Mouse (Mus musculus): ENCODE results near the gene Nkx2-3.

Nkx2-3 gene

DNA sequence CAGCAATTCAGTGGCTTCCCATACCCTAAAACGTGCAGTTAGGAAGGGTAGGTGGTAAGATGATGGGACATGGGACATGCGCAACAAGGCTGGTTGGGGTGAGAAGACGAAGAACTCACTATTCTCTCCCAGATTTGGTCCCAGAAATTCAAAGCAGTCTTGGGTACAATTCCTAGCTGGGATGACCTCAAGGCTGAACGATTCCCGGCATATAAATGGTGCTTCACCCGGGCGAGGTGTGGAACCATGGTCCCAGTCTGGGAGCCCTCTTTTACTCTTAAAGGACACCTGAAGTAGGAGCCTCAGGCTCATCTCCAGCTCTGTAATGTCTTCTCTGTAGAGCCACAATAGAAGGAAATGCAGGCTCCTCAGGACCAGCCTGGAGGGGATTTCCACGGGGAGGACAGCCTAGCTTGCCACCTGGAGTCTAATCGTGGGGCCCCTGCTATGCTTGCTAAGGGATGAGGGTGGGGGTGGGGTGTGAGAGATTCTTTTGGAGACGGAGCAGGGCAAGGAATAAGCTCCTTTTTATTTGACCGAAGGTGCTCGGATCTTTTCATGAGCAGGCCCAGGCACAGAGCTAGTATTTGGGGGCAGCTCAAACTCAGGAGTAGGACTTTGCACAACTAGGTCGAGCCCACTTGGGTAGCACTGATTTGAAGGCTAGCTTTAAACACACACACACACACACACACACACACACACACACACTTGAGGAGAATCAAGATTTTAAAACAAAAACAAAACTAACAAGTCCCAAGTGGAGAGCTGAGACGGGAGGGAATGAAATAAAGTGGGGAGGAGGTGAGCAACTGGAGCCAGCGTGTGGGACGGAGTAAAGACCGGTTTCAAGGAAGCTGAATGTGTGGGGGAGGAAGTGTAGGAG is 6.2 kb upstream of the Nkx2-3 start:
- DNase-seq (ENCODE audit: low read depth, low spot score): no peak

GRCm38 (mm10) chr19:43606552-43607530 is 5.3 kb upstream of the Nkx2-3 start:
- no peak for DNase-seq (ENCODE audit: low read depth, low spot score)

GRCm38 (mm10) chr19:43607842-43608680 is 4.1 kb upstream of the Nkx2-3 start:
- no peak for DNase-seq (ENCODE audit: low read depth, low spot score)

GRCm38 (mm10) chr19:43608711-43609457 is 3.2 kb upstream of the Nkx2-3 start:
- no peak for DNase-seq (ENCODE audit: low read depth, low spot score)

GRCm38 (mm10) chr19:43609458-43610330 is 2.4 kb upstream of the Nkx2-3 start:
- no peak for DNase-seq (ENCODE audit: low read depth, low spot score)

- DNase-seq (ENCODE audit: low read depth, low spot score): no peak
Measured at GRCm38 (mm10) chr19:43610341-43610848, 1.7 kb upstream of the Nkx2-3 start.

DNA sequence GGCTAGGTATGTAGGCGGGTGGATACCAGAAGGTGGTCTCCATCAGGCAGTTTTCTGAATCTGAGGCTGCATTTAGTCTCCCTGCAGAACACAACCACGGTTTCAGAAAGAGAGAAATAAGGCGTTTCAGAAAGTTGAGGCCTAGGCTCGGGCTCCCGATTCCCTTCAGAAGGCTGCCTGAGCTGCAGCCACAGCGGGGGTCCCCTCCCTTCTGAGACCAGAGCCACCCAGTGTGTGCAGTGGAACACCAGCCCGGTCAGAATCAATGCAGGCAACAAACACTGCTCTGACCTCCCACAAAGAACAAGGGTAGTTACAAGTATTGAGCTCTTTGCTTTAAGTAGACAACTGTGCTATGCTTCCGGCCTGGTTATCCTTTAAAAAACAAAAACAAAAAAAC is 1.0 kb upstream of the Nkx2-3 start:
- DNase-seq (ENCODE audit: low read depth, low spot score): no peak

DNA sequence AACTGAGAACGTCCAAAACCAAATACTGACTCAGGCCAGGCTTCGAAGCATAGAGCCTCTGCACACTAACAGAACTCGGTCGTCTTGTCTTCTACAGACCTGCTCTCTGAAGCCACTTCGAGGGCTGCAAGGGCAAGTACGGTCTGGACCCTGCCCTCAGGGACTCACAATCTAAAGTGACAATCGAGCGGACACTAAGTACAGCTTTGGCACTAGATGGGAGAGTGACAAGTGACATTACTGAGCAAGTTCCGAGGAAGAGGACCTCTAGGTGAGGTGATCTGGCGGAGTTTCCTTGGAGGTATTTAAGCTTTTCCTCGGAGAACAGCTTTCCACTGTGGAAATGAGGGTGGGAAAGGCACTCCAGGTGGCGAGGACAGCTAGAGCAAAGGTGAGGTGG is 564 bp upstream of the Nkx2-3 start:
- no peak for DNase-seq (ENCODE audit: low read depth, low spot score)

DNA sequence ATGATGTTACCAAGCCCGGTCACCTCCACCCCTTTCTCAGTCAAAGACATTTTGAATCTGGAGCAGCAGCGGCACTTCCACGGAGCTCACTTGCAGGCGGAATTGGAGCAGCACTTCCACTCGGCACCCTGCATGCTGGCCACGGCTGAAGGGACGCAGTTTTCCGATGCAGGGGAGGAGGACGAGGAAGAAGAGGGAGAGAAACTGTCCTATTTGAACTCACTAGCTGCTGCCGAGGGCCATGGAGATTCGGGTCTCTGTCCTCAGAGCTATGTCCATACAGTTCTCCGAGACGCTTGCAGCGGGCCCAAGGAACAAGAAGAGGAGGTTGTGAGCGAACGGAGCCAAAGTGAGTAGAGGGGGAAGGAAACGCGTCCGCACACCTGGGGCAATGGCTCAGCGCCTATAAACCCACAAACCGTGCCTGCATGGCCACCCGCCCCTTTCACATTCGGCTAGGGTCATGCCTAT is 411 bp downstream of the Nkx2-3 start:
- no peak for DNase-seq (ENCODE audit: low read depth, low spot score)

DNA sequence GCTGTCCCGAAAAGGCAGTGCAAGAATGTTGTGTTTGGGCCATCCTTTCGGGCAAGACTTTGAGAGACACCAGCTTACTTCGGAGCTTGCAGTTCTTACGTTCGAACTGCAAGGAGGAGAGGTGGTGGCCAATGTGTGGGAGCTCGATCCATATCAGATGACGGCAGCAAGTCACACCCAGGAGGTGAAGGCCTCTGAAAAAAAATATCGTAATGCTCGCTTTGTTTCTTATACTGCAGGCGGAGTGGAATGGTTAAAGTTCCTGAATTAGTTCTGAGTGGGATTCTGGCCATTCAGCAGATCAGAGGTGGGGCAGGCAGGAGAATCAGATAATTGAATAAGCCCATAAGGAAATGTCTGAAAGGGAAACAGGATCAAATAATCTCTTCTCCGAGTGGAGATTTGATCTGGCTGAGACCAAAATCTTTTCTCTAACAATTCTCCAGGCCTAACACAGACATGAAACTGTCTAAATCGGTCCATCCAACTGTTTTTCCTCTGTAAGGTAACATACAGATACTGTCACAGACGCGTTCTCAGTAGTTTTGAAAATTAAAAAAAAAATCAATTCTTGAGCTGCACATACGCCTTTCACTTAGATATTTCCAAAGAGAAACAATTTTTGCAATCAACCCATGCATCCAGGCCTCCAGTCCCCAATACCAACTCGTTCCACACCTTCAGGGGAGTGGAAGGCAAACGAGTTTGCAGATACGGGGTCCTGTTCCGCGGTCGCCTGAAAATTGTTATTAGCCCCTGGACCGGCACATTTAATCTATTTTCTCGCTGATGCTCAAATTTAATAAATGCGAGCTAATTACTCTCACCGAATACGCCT is 1.4 kb downstream of the Nkx2-3 start:
- DNase-seq (ENCODE audit: low read depth, low spot score): no peak

- DNase-seq (ENCODE audit: low read depth, low spot score): no peak
Measured at GRCm38 (mm10) chr19:43614341-43615073, 2.4 kb downstream of the Nkx2-3 start.

GRCm38 (mm10) chr19:43615074-43615445 is 2.9 kb downstream of the Nkx2-3 start:
- no peak for DNase-seq (ENCODE audit: low read depth, low spot score)

DNA sequence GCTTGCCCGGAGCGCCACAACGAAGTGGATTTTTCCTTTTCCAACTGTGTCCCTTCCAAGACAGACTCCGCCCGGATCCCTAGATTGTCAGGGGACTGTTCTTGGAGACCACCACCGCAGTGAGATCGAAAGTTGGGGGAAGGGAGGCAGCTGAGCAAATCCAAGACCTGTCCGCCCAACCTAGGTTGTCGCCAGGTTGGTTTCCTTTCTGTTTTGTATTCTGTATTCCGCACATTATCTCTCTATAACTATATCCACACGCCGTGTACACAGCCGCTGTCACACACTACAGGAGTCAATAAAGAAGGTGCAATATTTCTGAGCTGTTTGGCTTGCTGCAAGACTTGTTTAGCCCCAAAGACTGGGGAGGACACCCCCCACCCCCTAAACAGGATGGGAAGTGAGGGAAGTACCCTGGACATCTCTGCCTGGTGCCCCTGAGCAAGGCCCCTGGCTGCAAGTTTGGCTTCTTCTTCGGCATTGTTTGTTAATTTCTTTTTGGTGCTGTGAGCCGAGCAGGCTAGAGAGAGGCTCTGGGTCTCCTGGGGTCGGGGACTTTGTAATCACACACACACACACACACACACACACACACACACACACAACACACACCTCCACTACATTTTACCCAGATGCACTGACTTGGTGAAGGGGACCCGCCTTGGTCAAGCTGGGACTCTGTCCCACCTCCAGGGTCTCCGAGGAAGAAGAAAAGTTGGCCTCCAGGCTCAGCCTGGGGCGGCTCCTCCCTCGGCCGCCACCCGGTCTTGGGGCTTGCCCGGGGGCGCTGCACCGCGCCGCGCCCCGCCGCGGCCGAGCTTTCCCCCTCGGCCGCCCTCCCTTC is 3.7 kb downstream of the Nkx2-3 start:
- DNase-seq (ENCODE audit: low read depth, low spot score): no peak

GRCm38 (mm10) chr19:43616415-43616861 is 4.3 kb downstream of the Nkx2-3 start:
- DNase-seq (ENCODE audit: low read depth, low spot score): no peak

DNA sequence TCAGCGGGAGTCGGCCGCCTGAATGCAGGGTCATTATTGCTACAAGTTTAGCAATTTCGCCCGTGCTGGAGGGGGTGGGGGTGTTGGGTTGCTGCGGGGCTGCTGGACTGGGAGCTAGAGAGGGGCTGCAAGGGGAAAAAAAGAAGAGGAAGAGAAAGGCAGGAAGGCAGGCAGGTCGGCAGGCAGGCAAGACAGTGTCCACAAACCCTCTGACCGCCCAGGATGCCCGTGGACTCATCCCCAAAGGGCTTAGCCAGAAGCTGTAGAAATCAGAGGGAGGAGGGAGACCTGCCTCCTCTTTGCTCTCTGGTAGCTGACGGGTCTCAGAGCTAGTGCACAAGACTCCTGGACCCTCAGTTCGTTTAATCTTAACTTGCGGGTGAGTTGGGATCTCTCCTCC is 4.8 kb downstream of the Nkx2-3 start:
- DNase-seq (ENCODE audit: low read depth, low spot score): no peak

DNA sequence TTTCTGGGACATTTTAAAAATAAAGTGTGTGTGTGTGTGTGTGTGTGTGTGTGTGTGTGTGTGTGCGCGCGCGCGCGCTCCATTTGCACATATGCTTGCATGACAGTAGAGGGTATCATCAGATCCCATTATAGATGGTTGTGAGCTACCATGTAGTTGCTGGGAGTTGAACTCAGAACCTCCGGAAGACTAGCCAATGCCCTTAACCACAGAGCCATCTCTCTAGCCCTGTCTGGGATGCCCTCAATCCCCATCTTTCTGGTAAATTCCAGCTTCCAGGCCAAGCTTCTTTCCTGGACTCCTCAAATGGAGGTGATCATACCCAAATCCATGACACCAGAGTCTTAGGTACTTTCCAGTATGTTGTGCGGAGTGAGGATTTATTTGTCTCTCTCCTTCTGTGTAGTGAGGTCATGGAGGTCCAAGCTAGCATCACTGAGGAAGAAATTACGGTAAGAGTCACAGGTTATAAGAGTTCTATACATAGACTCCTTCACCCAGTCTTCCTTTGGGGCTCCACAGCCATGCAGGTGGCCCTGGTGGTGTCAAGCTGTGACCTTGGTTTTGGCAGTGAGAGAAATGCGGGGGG is 5.7 kb downstream of the Nkx2-3 start:
- DNase-seq (ENCODE audit: low read depth, low spot score): no peak
